ENCODE assay signal across 29 mouse cellular contexts in genomic region chr9:54633401-54633800, GRCm38 (mm10). TPM values are rescaled to one million over a fixed set of nuclear protein-coding genes. Genes with fewer than 3 reads are reported as not detected.
A peak's percentile ranks its signal among the peaks of the same experiment; 100 is the strongest.
DNase-seq lines count a peak whose midpoint lies in the region; ATAC-seq and TF ChIP-seq lines count a peak whose summit lies in the region.
"Had no signal": no experiment of that assay in that cellular context is flagged by ENCODE, and none has a peak within 500 bp of the region (broad histone marks: within the 10 kb centered on the region; RNA-seq: fewer than 3 reads in every experiment).

No protein-coding gene starts in this region.

- DNase-seq in embryonic facial prominence, embryonic 14.5 days (ENCODE audit: low spot score): peak; percentile 26
- DNase-seq in embryonic facial prominence, embryonic 10.5 days (ENCODE audit: low spot score): no peak
- DNase-seq in heart, adult 8-10 months (ENCODE audit: low spot score): no peak
- no peak for DNase-seq in heart, adult 11 months
- DNase-seq in testis, postnatal 10 days (ENCODE audit: low spot score): no peak
- DNase-seq: adrenal gland, adult 8-10 months; adrenal gland, postnatal 25 days; B cell, adult 2 months; cerebellum, adult 11-12 months; cerebellum, adult 8-10 months; cerebellum, postnatal 10 days; cerebellum, postnatal 36 days; embryo, embryonic 11 days; forebrain, postnatal 0 days; gastrocnemius, adult 2 months; gastrocnemius, postnatal 14 days; heart, postnatal 14 days; kidney, adult 2 months had no signal

- H3K4me1 ChIP-seq in embryonic facial prominence, embryonic 14.5 days (ENCODE audit: control insufficient read depth, insufficient read depth, low read length): no peaks in the 10 kb centered on the region
- H3K4me1 ChIP-seq in embryonic facial prominence, embryonic 10.5 days: no peaks in the 10 kb centered on the region
- H3K4me1 ChIP-seq in heart, embryonic 13.5 days: peaks cover 11% of the 10 kb centered on the region
- H3K4me1 ChIP-seq in heart, embryonic 16.5 days (ENCODE audit: control insufficient read depth, insufficient read depth, low read length): peaks cover 10% of the 10 kb centered on the region
- peaks cover 4% of the 10 kb centered on the region for H3K4me1 ChIP-seq in testis, adult 2 months (ENCODE audit: control insufficient read depth, insufficient read depth, low read length)
- H3K4me1 ChIP-seq: embryonic facial prominence, embryonic 15.5 days; hindbrain, embryonic 12.5 days; hindbrain, embryonic 15.5 days had no signal

- no peak for TF ChIP-seq POLR2A in testis, adult 2 months (IDR thresholded peaks at IDR 0.05; ENCODE audit: control insufficient read depth, low read depth, low read length)

- no peaks in the 10 kb centered on the region for H3K36me3 ChIP-seq in embryonic facial prominence, embryonic 14.5 days (ENCODE audit: control insufficient read depth, insufficient read depth, low read length)
- no peaks in the 10 kb centered on the region for H3K36me3 ChIP-seq in embryonic facial prominence, embryonic 10.5 days (replicated peaks)
- no peaks in the 10 kb centered on the region for H3K36me3 ChIP-seq in heart, embryonic 13.5 days
- no peaks in the 10 kb centered on the region for H3K36me3 ChIP-seq in heart, embryonic 16.5 days (ENCODE audit: control insufficient read depth, insufficient read depth)
- no peaks in the 10 kb centered on the region for H3K36me3 ChIP-seq in testis, adult 2 months (ENCODE audit: control insufficient read depth, insufficient read depth, low read length)
- H3K36me3 ChIP-seq: embryonic facial prominence, embryonic 15.5 days; G1E; hindbrain, embryonic 12.5 days; hindbrain, embryonic 15.5 days had no signal

- H3K27me3 ChIP-seq in embryonic facial prominence, embryonic 14.5 days (replicated peaks; ENCODE audit: control insufficient read depth, insufficient read depth, low read length): no peaks in the 10 kb centered on the region
- no peaks in the 10 kb centered on the region for H3K27me3 ChIP-seq in embryonic facial prominence, embryonic 10.5 days (replicated peaks; ENCODE audit: low read depth, poor library complexity, severe bottlenecking)
- H3K27me3 ChIP-seq in heart, embryonic 13.5 days (replicated peaks): no peaks in the 10 kb centered on the region
- H3K27me3 ChIP-seq in heart, embryonic 16.5 days (ENCODE audit: control insufficient read depth, insufficient read depth, low read length): no peaks in the 10 kb centered on the region
- no peaks in the 10 kb centered on the region for H3K27me3 ChIP-seq in testis, adult 2 months (ENCODE audit: control insufficient read depth, insufficient read depth, low read length)
- H3K27me3 ChIP-seq: CH12.LX; embryonic facial prominence, embryonic 15.5 days; hindbrain, embryonic 12.5 days; hindbrain, embryonic 15.5 days had no signal

- H3K4me2 ChIP-seq in embryonic facial prominence, embryonic 14.5 days (ENCODE audit: low read depth, low read length): no peak overlapping the region
- H3K4me2 ChIP-seq in heart, embryonic 13.5 days: peak overlapping the region; percentile 45
- peak overlapping the region; percentile 52; the same call in 1 of the 2 replicates for H3K4me2 ChIP-seq in heart, embryonic 16.5 days (ENCODE audit: low read depth, low read length)
- H3K4me2 ChIP-seq: embryonic facial prominence, embryonic 15.5 days; hindbrain, embryonic 12.5 days; hindbrain, embryonic 15.5 days had no signal

- no peak overlapping the region for H3K4me3 ChIP-seq in embryonic facial prominence, embryonic 14.5 days (ENCODE audit: low read depth, low read length)
- no peak overlapping the region for H3K4me3 ChIP-seq in embryonic facial prominence, embryonic 10.5 days
- H3K4me3 ChIP-seq in heart, embryonic 13.5 days: no peak overlapping the region
- no peak overlapping the region for H3K4me3 ChIP-seq in heart, embryonic 16.5 days (ENCODE audit: low read length)
- no peak overlapping the region for H3K4me3 ChIP-seq in testis, adult 2 months (ENCODE audit: control insufficient read depth, low read depth, low read length)
- H3K4me3 ChIP-seq: embryonic facial prominence, embryonic 15.5 days; gastrocnemius, adult 2 months; hindbrain, embryonic 12.5 days; hindbrain, embryonic 15.5 days had no signal

- TF ChIP-seq CTCF in testis, adult 2 months (IDR thresholded peaks at IDR 0.05; ENCODE audit: control insufficient read depth, insufficient read depth, insufficient replicate concordance, low read depth, low read length): no peak

- no peak for ATAC-seq in embryonic facial prominence, embryonic 14.5 days (ENCODE audit: low read depth)
- no peak for ATAC-seq in heart, embryonic 13.5 days (ENCODE audit: extremely low read depth, insufficient number of reproducible peaks, low FRiP score, low TSS enrichment)
- no peak for ATAC-seq in heart, embryonic 16.5 days (replicated peaks; ENCODE audit: extremely low read depth, insufficient read depth, low FRiP score)
- ATAC-seq: forebrain, embryonic 14.5 days; forebrain, postnatal 0 days; intestine, postnatal 0 days had no signal

- no peak overlapping the region for H3K27ac ChIP-seq in embryonic facial prominence, embryonic 14.5 days (replicated peaks; ENCODE audit: low read depth, low read length)
- H3K27ac ChIP-seq in embryonic facial prominence, embryonic 10.5 days (replicated peaks): no peak overlapping the region
- H3K27ac ChIP-seq in heart, embryonic 13.5 days (replicated peaks): no peak overlapping the region
- H3K27ac ChIP-seq in heart, embryonic 16.5 days (ENCODE audit: low read length): no peak overlapping the region
- H3K27ac ChIP-seq in testis, adult 2 months (ENCODE audit: control insufficient read depth, insufficient read depth, low read depth, low read length): peak overlapping the region; percentile 85
- H3K27ac ChIP-seq: embryonic facial prominence, embryonic 15.5 days; gastrocnemius, adult 2 months; hindbrain, embryonic 12.5 days; hindbrain, embryonic 15.5 days had no signal

- H3K9me3 ChIP-seq in embryonic facial prominence, embryonic 14.5 days (ENCODE audit: control insufficient read depth, low read length): no peaks in the 10 kb centered on the region
- H3K9me3 ChIP-seq in embryonic facial prominence, embryonic 10.5 days: no peaks in the 10 kb centered on the region
- H3K9me3 ChIP-seq in heart, embryonic 13.5 days: no peaks in the 10 kb centered on the region
- H3K9me3 ChIP-seq in heart, embryonic 16.5 days (replicated peaks; ENCODE audit: control insufficient read depth, low read length): no peaks in the 10 kb centered on the region
- H3K9me3 ChIP-seq: embryonic facial prominence, embryonic 15.5 days; hindbrain, embryonic 12.5 days; hindbrain, embryonic 15.5 days had no signal

- no peak overlapping the region for H3K9ac ChIP-seq in embryonic facial prominence, embryonic 14.5 days (ENCODE audit: low read depth, low read length)
- no peak overlapping the region; the same call in 1 of the 2 replicates for H3K9ac ChIP-seq in heart, embryonic 13.5 days
- H3K9ac ChIP-seq in heart, embryonic 16.5 days (ENCODE audit: low read length): no peak overlapping the region
- H3K9ac ChIP-seq: embryonic facial prominence, embryonic 15.5 days; forebrain, postnatal 0 days; hindbrain, embryonic 12.5 days; hindbrain, embryonic 15.5 days had no signal

- 53% methylated on average over 2 of the region's 2 CpGs for WGBS in embryonic facial prominence, embryonic 14.5 days
- WGBS in embryonic facial prominence, embryonic 10.5 days: 85% methylated on average over 2 of the region's 2 CpGs
- WGBS in heart, embryonic 13.5 days: 73% methylated on average over 2 of the region's 2 CpGs
- 73% methylated on average over 2 of the region's 2 CpGs for WGBS in heart, embryonic 16.5 days

RNA-seq across cellular contexts. Expression of gene Acsbg1, which starts 28.3 kb away (rescaled TPM):
- 2.9 and 3.5 TPM in 2 replicates for polyA plus RNA-seq in embryonic facial prominence, embryonic 14.5 days (2014; fragmentation: Nextera tagmentation; extraction: Ambion mirVana)
- 2.7 and 3.6 TPM in 2 replicates for polyA plus RNA-seq in embryonic facial prominence, embryonic 10.5 days (2016; fragmentation: Nextera tagmentation; extraction: Ambion mirVana)
- 0.09 and 0.14 TPM in 2 replicates for polyA plus RNA-seq in heart, embryonic 13.5 days (2015; fragmentation: Nextera tagmentation; extraction: Ambion mirVana)
- total RNA-seq in heart, adult 8-10 months (2022): under 1 TPM; 0.17 to 0.41 (median 0.22) TPM
- polyA plus RNA-seq in heart, embryonic 16.5 days (2015; fragmentation: Nextera tagmentation; extraction: Ambion mirVana): 0.10 and 0.13 TPM in 2 replicates
- polyA plus RNA-seq in testis, adult 2 months (2012; rRNA removed): 91.8 and 114 TPM in 2 replicates
- total RNA-seq: hematopoietic stem cell, adult 5-6 weeks had no signal

RNA-seq across cellular contexts. Expression of gene Idh3a, which starts 47.3 kb away (rescaled TPM):
- polyA plus RNA-seq in embryonic facial prominence, embryonic 14.5 days (2014; fragmentation: Nextera tagmentation; extraction: Ambion mirVana): 136 and 159 TPM in 2 replicates
- 119 and 122 TPM in 2 replicates for polyA plus RNA-seq in embryonic facial prominence, embryonic 10.5 days (2016; fragmentation: Nextera tagmentation; extraction: Ambion mirVana)
- 376 and 418 TPM in 2 replicates for polyA plus RNA-seq in heart, embryonic 13.5 days (2015; fragmentation: Nextera tagmentation; extraction: Ambion mirVana)
- 100 to 1,000 TPM; 519 to 556 (median 547) TPM for total RNA-seq in heart, adult 8-10 months (2022)
- polyA plus RNA-seq in heart, embryonic 16.5 days (2015; fragmentation: Nextera tagmentation; extraction: Ambion mirVana): 529 and 574 TPM in 2 replicates
- 11.9 and 13.8 TPM in 2 replicates for polyA plus RNA-seq in testis, adult 2 months (2012; rRNA removed)

Comparison
In these comparisons a context has a peak if more than half of its experiments do, and no peak if none do; other contexts are left out.
1. RNA of gene Acsbg1, which starts 28.3 kb away (polyA plus RNA-seq): 91.8 to 114 TPM in testis, adult 2 months; 2.9 to 3.5 TPM in embryonic facial prominence, embryonic 14.5 days, 2.7 to 3.6 TPM in embryonic facial prominence, embryonic 10.5 days, 0.10 to 0.13 TPM in heart, embryonic 16.5 days and 0.09 to 0.14 TPM in heart, embryonic 13.5 days; every median in the first group is over 10 times any median in the second.